Mouse (Mus musculus): ENCODE measurements around the gene Gas6. TPM values are rescaled to one million over a fixed set of nuclear protein-coding genes. Genes with fewer than 3 reads are reported as not detected.

Gene Gas6
- total and polyA plus RNA-seq, 3 experiments, result not detected

GRCm38 (mm10) chr8:13512677-13513076 lies 18.4 kb upstream of the Gas6 start:
- TF ChIP-seq POLR2AphosphoS5 (IDR thresholded peaks at IDR 0.05; ENCODE audit: insufficient replicate concordance, low read depth, low read length) (no peak), TAL1 (conservative IDR thresholded peaks at IDR 0.05; ENCODE audit: low read depth, low read length) (no peak), CTCF (IDR thresholded peaks at IDR 0.05; ENCODE audit: low read depth, low read length) (no peak), GATA1 (IDR thresholded peaks at IDR 0.05; ENCODE audit: borderline replicate concordance, low read length) (no peak), GATA2 (IDR thresholded peaks at IDR 0.05; ENCODE audit: borderline replicate concordance, low read depth, low read length) (no peak)
- H3K4me1 ChIP-seq (ENCODE audit: insufficient read depth, low read depth, low read length), result no peaks in the 10 kb centered on the region
- H3K36me3 ChIP-seq (replicated peaks), result no peaks in the 10 kb centered on the region
- peaks cover 2% of the 10 kb centered on the region for H3K27me3 ChIP-seq (ENCODE audit: insufficient read depth, low read length)
- no peak for ATAC-seq (ENCODE audit: extremely low read depth, insufficient number of reproducible peaks, low FRiP score, poor library complexity, severe bottlenecking)
- no peaks in the 10 kb centered on the region for H3K9me3 ChIP-seq (replicated peaks)
- DNase-seq (ENCODE audit: low spot score), result no peak
- H3K4me3 ChIP-seq (ENCODE audit: low read depth, low read length), result no peak overlapping the region

DNA sequence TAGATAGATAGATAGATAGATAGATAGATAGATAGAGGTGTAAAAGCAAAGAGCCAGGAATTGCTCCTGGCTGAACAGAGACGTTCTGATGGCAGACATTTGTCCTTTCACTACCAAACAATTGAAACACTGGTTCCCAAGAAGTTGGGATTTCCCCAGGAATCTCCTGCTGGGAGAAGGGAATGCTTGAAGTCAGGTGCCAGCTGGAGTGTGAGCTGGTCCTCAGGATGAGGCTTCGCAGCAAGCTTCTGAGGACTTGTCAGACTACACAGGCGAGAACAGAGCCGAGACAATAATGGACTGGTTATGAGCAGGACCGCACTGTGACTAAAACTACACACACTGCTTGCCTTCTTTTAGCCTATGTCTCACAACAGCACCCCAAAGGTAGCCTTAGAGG lies 17.7 kb upstream of the Gas6 start:
- Histone ChIP-seq H3K27me3 (ENCODE audit: insufficient read depth, low read length) (peaks cover 2% of the 10 kb centered on the region), H3K4me3 (ENCODE audit: low read depth, low read length) (no peak overlapping the region), H3K9me3 (replicated peaks) (no peaks in the 10 kb centered on the region), H3K4me1 (ENCODE audit: insufficient read depth, low read depth, low read length) (no peaks in the 10 kb centered on the region), H3K36me3 (replicated peaks) (no peaks in the 10 kb centered on the region)
- DNase-seq (ENCODE audit: low spot score) (no peak), ATAC-seq (ENCODE audit: extremely low read depth, insufficient number of reproducible peaks, low FRiP score, poor library complexity, severe bottlenecking) (no peak)
- TF ChIP-seq GATA1 (IDR thresholded peaks at IDR 0.05; ENCODE audit: borderline replicate concordance, low read length) (no peak), POLR2AphosphoS5 (IDR thresholded peaks at IDR 0.05; ENCODE audit: insufficient replicate concordance, low read depth, low read length) (no peak), TAL1 (conservative IDR thresholded peaks at IDR 0.05; ENCODE audit: low read depth, low read length) (no peak), GATA2 (IDR thresholded peaks at IDR 0.05; ENCODE audit: borderline replicate concordance, low read depth, low read length) (no peak), CTCF (IDR thresholded peaks at IDR 0.05; ENCODE audit: low read depth, low read length) (no peak)

- no peak for TF ChIP-seq TAL1 (conservative IDR thresholded peaks at IDR 0.05; ENCODE audit: low read depth, low read length)
- TF ChIP-seq GATA1 (IDR thresholded peaks at IDR 0.05; ENCODE audit: borderline replicate concordance, low read length), result no peak
- TF ChIP-seq GATA2 (IDR thresholded peaks at IDR 0.05; ENCODE audit: borderline replicate concordance, low read depth, low read length), result no peak
- no peak for TF ChIP-seq CTCF (IDR thresholded peaks at IDR 0.05; ENCODE audit: low read depth, low read length)
- TF ChIP-seq POLR2AphosphoS5 (IDR thresholded peaks at IDR 0.05; ENCODE audit: insufficient replicate concordance, low read depth, low read length), result no peak
- no peak for DNase-seq (ENCODE audit: low spot score)
- no peaks in the 10 kb centered on the region for H3K36me3 ChIP-seq (replicated peaks)
- H3K9me3 ChIP-seq (replicated peaks), result no peaks in the 10 kb centered on the region
- ATAC-seq (ENCODE audit: extremely low read depth, insufficient number of reproducible peaks, low FRiP score, poor library complexity, severe bottlenecking), result no peak
- H3K4me3 ChIP-seq (ENCODE audit: low read depth, low read length), result no peak overlapping the region
- no peaks in the 10 kb centered on the region for H3K4me1 ChIP-seq (ENCODE audit: insufficient read depth, low read depth, low read length)
- H3K27me3 ChIP-seq (ENCODE audit: insufficient read depth, low read length), result no peaks in the 10 kb centered on the region; the same call in none of the 2 replicates
Observed at GRCm38 (mm10) chr8:13507284-13507937, 13.1 kb upstream of the Gas6 start.

DNA sequence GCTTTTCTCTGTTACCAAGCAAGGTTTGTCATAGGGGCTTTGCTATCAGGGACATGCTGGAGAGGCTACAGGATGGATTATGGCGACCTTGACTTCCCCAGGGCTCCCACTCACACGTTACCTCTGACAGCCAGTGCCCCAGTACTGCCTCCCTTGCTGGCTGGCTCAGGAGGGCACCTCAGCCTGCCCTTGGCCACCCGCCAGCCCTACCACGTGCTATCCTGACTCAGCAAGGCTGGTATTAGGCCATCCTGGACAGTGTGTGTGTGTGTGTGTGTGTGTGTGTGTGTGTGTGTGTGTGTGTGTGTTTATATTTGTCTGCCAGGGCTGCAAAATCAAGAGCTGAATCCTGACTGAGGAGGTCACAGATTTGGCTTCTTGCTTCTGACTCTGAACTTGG lies 12.6 kb upstream of the Gas6 start:
- DNase-seq (ENCODE audit: low spot score) (no peak), ATAC-seq (ENCODE audit: extremely low read depth, insufficient number of reproducible peaks, low FRiP score, poor library complexity, severe bottlenecking) (no peak)
- no peak overlapping the region for H3K4me3 ChIP-seq (ENCODE audit: low read depth, low read length)
- TF ChIP-seq GATA2 (IDR thresholded peaks at IDR 0.05; ENCODE audit: borderline replicate concordance, low read depth, low read length) (no peak), TAL1 (conservative IDR thresholded peaks at IDR 0.05; ENCODE audit: low read depth, low read length) (no peak), CTCF (IDR thresholded peaks at IDR 0.05; ENCODE audit: low read depth, low read length) (no peak), GATA1 (IDR thresholded peaks at IDR 0.05; ENCODE audit: borderline replicate concordance, low read length) (no peak), POLR2AphosphoS5 (IDR thresholded peaks at IDR 0.05; ENCODE audit: insufficient replicate concordance, low read depth, low read length) (no peak)
- no peaks in the 10 kb centered on the region for H3K9me3 ChIP-seq (replicated peaks)
- H3K4me1 ChIP-seq (ENCODE audit: insufficient read depth, low read depth, low read length), result no peaks in the 10 kb centered on the region
- H3K27me3 ChIP-seq (ENCODE audit: insufficient read depth, low read length), result no peaks in the 10 kb centered on the region; the same call in 1 of the 2 replicates
- no peaks in the 10 kb centered on the region for H3K36me3 ChIP-seq (replicated peaks)

DNA sequence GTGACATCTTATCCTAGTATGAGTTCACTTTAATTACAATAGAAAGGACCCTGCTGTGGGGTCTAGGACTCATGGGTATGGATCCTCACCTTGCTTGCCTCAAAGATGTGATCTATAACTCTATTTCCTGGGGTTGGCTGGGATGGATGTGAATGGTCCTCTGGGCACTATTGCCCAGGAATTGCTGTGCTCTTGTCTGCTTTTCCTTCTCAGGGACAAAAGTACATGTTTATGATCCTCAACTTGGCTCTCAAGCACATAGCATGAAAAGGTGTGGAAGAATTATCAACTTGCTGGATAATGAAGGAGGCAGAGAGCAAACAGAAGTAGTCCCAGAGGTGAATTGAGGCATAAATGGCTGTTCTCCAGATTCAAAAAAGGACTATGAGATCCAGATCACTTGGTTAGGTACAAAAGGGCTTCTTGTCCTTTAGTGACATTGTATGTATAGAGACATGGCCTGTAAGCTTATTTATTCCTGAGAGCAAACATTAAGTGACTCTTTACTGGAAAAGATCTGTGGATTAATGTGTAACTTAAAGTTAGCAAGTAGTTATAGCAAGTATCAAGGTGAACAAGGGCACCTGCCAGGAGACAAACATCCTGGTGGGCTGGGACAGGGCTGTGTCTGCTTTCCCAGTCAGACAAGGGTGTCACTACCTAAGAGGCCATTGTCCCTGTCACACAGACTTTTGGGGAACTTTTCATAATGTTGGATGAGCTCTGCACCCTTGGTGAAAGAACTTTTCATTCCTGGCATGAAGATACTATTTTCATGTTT lies 10.8 kb upstream of the Gas6 start:
- H3K36me3 ChIP-seq (replicated peaks), result no peaks in the 10 kb centered on the region
- H3K9me3 ChIP-seq (replicated peaks), result no peaks in the 10 kb centered on the region
- H3K4me3 ChIP-seq (ENCODE audit: low read depth, low read length), result no peak overlapping the region
- no peaks in the 10 kb centered on the region; the same call in 1 of the 2 replicates for H3K27me3 ChIP-seq (ENCODE audit: insufficient read depth, low read length)
- DNase-seq (ENCODE audit: low spot score) (no peak), ATAC-seq (ENCODE audit: extremely low read depth, insufficient number of reproducible peaks, low FRiP score, poor library complexity, severe bottlenecking) (no peak)
- H3K4me1 ChIP-seq (ENCODE audit: insufficient read depth, low read depth, low read length), result no peaks in the 10 kb centered on the region
- TF ChIP-seq TAL1 (conservative IDR thresholded peaks at IDR 0.05; ENCODE audit: low read depth, low read length) (no peak), GATA2 (IDR thresholded peaks at IDR 0.05; ENCODE audit: borderline replicate concordance, low read depth, low read length) (no peak)

DNA sequence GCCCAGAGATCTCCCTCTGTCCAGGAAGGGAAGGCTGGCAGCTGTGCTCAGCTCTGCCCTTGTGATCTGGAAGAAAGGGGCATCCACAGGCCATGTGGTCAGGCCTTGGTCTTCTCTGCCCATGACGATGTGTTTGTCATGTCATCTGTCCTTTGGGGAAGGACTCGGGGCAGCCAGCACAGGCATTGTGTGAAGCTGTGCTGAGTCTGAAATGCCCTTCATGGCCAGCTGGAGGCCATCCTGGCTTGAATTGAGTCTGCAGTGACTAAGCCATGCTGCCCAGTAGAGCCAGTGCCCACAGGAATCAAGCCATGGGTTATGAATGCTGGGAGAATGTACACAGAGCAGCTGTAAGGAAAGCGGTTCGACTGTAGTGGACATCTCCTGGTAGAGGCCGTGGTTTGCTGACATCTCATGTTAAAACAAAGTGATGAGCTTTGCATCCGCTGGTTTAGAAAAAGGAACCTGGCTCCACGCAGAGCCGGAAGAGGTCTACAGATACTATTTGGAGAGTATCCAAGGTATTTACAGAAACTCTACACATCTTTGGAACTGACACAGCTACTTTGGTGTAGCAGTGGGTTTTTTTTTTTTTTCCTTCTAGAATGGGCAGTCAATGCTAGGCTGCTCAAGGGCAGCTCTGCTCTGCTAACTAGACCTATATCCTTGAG lies 9.8 kb upstream of the Gas6 start:
- no peak for DNase-seq (ENCODE audit: low spot score)
- no peaks in the 10 kb centered on the region for H3K9me3 ChIP-seq (replicated peaks)
- H3K4me3 ChIP-seq (ENCODE audit: low read depth, low read length), result no peak overlapping the region
- no peaks in the 10 kb centered on the region for H3K36me3 ChIP-seq (replicated peaks)
- no peak for ATAC-seq (ENCODE audit: extremely low read depth, insufficient number of reproducible peaks, low FRiP score, poor library complexity, severe bottlenecking)
- TF ChIP-seq CTCF (IDR thresholded peaks at IDR 0.05; ENCODE audit: low read depth, low read length) (no peak), GATA2 (IDR thresholded peaks at IDR 0.05; ENCODE audit: borderline replicate concordance, low read depth, low read length) (no peak), GATA1 (IDR thresholded peaks at IDR 0.05; ENCODE audit: borderline replicate concordance, low read length) (no peak), POLR2AphosphoS5 (IDR thresholded peaks at IDR 0.05; ENCODE audit: insufficient replicate concordance, low read depth, low read length) (no peak), TAL1 (conservative IDR thresholded peaks at IDR 0.05; ENCODE audit: low read depth, low read length) (no peak)
- no peaks in the 10 kb centered on the region; the same call in 1 of the 2 replicates for H3K27me3 ChIP-seq (ENCODE audit: insufficient read depth, low read length)
- no peaks in the 10 kb centered on the region for H3K4me1 ChIP-seq (ENCODE audit: insufficient read depth, low read depth, low read length)

Measured in G1E (cell line).